Mouse (Mus musculus) leukemia stem cell, adult 10-12 weeks (primary cell): ENCODE data around the gene Bpifb6. TPM values are rescaled to one million over a fixed set of nuclear protein-coding genes. Genes with fewer than 3 reads are reported as not detected.

Experiments
- polyA plus RNA-seq: library from polyadenylated mRNA; stranded (reverse); fragments of >175 nt; gene quantifications from 2 replicates; pipeline ENCODE4 v1.2.3, GENCODE M21; 2012; ENCODE audit warnings: low replicate concordance

The Bpifb6 gene
- not detected in 2 replicates for polyA plus RNA-seq

GRCm38 (mm10) chr2:153900088-153900487 is at the start of gene Bpifb6:
Bpifb6 (plus strand) TSS chr2:153900388.

GRCm38 (mm10) chr2:153870984-153871383 is 29.2 kb upstream of the Bpifb6 start, which contains the start of gene Sun5:
Sun5 (minus strand) TSS chr2:153871084.

DNA sequence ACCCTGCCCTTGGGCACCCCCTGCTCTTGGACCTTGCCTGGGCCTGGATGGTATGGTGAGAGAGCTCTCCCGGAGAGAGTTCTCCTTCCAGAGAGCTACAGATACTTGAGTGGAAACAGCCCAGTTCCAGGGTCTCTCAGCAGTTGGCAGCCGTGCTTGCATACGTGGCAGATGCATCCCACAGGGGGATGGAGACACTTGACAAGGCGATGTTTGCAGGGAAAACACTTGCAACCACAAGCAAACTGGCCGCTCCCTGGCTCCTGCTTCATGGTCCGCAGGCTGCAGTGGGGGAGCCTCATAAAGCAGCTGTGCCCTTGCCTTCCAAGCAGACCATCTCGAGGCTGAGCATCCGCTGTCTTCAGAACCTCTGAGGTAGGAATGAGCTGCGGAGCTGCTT is 25.4 kb upstream of the Bpifb6 start, which contains the start of gene Bpifb2:
Gene Bpifb2 (plus strand): TSS at position 301 of the 400 bp plus-strand sequence.

DNA sequence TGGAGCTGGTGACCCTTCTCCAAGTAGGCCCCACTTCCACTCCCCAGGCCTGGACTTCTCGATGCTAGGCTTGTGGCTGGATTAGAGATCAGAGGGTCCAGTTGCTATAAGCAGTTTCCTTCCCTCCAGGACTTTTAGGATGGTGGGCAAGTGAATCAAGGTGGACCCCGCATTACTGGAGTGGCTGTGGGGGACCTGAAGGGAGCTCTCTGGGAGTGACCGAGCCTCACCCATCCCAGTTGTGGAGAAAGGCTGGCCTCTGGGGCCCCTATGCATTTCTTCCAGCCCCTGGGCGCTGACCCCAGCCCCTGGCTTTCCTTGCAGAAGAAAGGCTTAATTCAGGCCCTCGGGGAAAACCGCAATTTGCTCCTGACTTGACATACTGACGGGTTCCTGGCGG is 17.7 kb downstream of the Bpifb6 start, which contains the start of gene Bpifb3:
Gene Bpifb3 (plus strand): TSS at position 301 of the 400 bp plus-strand sequence.

GRCm38 (mm10) chr2:153937843-153938242 is 37.7 kb downstream of the Bpifb6 start, which contains the start of gene Bpifb4:
Bpifb4 (plus strand) TSS chr2:153938212.

Other genes starting within 250 kb of the Bpifb6 start
- 0.35 and 0.45 TPM in 2 replicates for gene Dnmt3c, start 203.7 kb upstream of the Bpifb6 start, polyA plus RNA-seq
- 0.87 and 2.4 TPM in 2 replicates for gene Mapre1, start 159.1 kb upstream of the Bpifb6 start, polyA plus RNA-seq
- 0.20 and 0.28 TPM in 2 replicates for gene Efcab8, start 120.5 kb upstream of the Bpifb6 start, polyA plus RNA-seq
- gene Sun5, start 29.3 kb upstream of the Bpifb6 start, polyA plus RNA-seq, result not detected in 2 replicates
- not detected in 2 replicates for gene Bpifb2, start 25.3 kb upstream of the Bpifb6 start, polyA plus RNA-seq
- not detected in 2 replicates for gene Bpifb3, start 17.8 kb downstream of the Bpifb6 start, polyA plus RNA-seq
- gene Bpifb4, start 37.8 kb downstream of the Bpifb6 start, polyA plus RNA-seq, result not detected in 2 replicates
- not detected in 2 replicates for gene Bpifa6, start 74.6 kb downstream of the Bpifb6 start, polyA plus RNA-seq
- not detected in 2 replicates for gene Bpifa2, start 107.9 kb downstream of the Bpifb6 start, polyA plus RNA-seq
- gene Bpifa3, start 229.9 kb downstream of the Bpifb6 start, polyA plus RNA-seq, result not detected in 2 replicates
- not detected in 2 replicates for gene Bpifa1, start 242.5 kb downstream of the Bpifb6 start, polyA plus RNA-seq